Mouse (Mus musculus): ENCODE measurements around the gene Dqx1.
A peak's percentile ranks its signal among the peaks of the same experiment; 100 is the strongest.

Dqx1 gene

DNA sequence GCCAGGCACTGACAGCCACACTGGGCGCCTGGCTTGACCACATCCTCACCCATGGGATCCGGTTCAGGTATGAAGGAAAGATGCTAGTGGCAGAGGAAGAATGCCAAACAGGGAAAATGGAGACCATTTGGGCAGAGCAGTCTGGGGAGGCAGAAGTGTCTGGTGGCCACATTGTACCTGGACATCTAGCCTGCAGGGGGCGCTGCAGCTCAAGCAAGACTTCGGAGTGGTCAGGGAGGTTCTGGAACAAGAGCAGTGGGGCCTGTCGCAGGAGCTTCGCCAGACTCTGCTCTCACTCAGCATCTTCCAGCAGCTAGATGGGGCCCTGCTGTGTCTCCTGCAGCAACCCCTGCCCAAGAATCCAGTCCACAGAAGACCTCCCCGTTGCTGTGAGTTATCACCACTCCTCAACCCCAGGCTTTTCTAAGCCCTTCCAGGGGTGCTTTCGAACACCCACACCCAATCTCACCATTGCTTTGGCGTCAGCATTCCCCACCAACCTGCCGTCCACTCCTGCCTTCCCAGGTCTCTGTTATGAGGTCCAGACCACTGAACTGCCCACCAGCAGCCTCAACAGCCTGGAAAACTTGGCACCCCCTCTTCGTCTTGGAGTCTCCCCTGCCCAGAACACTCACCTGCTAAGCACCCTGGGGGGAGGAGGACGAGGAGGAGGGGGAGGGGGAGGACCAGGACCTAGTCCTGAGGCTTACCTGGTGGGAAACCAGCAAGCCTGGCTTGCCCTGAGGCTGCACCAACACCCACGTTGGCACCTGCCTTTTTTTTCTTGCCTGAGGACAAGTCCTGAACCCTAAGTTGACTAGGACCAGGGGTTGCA, 50.1 kb downstream of the Dqx1 start:
- peak; percentile 91 for DNase-seq (ENCODE audit: low read depth, low spot score)

DNA sequence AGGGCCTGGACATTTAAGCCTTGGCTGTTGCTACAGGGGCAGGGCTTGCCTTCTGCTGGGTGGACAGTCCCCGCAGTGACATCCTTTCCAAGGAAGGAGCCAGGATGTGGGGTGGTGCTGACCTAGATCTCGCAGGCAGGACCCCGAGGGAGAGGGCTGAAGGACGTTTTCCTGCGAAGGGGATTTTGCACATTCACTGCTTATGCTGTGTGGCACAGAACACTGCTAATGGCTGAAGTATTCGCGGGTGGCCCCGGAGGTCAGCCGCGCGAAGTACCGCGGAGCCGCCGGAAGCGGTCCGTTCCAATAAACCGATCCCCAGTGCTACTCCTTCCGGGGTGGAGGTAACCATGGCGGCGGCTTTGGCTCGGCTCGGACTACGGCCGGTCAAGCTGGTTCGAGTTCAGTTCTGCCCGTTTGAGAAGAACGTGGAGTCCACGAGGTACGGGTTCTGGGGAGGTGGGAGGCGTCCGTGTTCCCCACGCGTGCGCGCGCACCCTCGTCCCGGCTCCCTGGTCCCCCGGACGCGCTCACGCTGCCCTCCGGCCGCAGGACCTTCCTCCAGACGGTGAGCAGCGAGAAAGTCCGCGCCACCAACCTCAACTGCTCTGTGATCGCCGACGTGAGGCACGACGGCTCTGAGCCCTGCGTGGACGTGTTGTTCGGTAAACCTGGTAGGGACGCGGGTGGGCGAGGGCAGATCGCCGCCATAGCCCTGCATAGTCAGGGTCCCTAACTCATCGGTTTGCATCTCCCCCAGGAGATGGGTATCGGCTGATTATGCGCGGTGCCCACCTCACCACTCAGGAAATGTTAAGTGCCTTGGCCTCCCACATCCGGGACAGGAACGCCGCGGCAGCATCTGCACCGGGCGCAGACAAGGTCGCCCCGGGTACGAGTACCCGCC, 51.4 kb downstream of the Dqx1 start, which contains the start of gene Mrpl53:
Gene Mrpl53, plus strand, starts transcription at position 279 of the 907 bp plus-strand sequence.
- peak; percentile 82 for DNase-seq (ENCODE audit: low read depth, low spot score)

DNA sequence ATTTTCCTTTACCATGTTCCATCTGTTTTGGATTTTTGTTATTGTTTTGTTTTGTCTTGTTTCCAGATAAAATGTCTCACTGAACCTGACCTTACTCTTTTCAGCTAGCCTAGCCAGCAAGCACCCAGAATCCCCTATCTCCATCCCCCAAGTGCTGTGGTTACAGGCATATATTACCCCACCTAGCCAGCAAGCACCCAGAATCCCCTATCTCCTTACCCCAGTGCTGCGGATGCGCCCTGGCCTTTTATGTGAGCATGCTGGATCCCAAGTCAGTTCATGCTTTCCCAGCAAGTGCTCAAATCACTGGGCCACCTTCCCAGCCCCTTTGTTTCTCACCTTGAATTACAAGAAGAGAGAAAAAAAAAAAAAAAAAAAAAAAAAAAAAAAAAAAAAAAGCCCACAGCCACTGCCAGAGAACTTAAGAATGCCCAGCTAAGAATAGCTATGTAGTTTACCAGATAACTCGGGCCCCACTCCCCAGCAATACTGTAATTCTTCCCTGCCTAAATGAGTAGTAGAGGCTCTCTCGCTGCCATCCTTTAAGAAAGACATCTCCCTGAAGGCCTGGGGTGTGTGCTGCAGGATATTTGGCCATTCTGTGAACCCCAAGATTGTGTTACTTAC, 54.0 kb downstream of the Dqx1 start:
- DNase-seq (ENCODE audit: low read depth, low spot score): no peak

DNA sequence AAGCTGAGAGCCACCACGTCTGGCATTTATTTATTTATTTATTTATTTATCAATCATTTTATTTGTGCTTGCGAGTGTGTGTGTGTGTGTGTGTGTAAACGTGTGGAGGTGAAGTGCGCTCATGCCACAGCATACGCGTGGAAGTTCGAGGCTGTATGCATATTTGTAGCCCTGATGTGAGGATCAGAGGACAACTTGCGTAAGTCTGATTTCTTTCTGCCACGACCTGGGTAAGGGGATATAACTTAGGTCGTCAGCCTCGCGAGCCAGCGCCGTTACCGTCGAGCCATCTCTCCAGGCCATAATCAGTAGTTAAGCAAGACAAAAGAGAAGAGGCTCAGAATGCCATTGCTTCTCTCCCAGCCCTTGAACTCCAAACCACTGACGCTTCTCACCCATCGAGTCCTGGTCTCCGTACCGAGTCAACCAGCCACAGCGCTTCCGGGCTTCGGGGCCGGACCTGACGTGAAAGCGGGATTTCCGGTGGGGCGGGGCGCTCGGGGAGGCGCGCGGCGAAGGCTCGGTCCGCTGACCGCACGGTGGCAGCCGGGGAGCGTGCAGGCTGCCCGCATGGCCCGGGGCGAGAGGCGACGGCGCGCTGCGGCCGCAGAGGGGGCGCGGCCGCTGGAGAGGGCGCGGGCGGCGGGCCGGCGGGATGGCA, 57.5 kb downstream of the Dqx1 start, which contains the start of gene Mogs:
Gene Mogs, plus strand, starts transcription at position 486 of the 661 bp plus-strand sequence.
- DNase-seq (ENCODE audit: low read depth, low spot score): peak; percentile 94

DNA sequence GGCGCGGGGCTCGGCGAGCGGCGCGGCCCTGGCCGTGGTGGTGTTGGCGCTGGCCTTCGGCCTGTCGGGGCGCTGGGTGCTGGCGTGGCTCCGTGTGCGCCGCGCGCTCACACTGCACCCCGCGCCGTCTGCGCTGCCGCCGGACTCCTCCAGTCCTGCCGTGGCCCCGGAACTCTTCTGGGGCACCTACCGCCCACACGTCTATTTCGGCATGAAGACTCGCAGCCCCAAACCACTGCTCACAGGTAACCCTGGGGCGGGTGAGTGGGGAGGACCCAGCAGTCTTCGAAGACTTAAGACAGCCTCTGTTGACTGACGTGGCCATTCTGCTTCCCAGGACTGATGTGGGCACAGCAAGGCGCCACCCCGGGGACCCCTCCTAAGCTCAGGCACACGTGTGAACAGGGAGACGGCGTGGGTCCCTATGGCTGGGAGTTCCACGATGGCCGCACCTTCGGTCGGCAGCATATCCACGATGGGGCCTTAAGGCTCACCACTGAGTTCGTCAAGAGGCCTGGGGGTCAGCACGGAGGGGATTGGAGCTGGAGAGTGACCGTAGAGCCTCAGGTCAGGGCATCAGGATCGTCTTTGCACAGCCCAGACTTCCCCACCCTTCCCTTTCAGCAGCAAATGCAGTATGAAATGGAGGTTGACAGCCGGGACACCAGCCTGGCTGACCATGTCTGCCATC, 58.2 kb downstream of the Dqx1 start:
- DNase-seq (ENCODE audit: low read depth, low spot score): no peak

DNA sequence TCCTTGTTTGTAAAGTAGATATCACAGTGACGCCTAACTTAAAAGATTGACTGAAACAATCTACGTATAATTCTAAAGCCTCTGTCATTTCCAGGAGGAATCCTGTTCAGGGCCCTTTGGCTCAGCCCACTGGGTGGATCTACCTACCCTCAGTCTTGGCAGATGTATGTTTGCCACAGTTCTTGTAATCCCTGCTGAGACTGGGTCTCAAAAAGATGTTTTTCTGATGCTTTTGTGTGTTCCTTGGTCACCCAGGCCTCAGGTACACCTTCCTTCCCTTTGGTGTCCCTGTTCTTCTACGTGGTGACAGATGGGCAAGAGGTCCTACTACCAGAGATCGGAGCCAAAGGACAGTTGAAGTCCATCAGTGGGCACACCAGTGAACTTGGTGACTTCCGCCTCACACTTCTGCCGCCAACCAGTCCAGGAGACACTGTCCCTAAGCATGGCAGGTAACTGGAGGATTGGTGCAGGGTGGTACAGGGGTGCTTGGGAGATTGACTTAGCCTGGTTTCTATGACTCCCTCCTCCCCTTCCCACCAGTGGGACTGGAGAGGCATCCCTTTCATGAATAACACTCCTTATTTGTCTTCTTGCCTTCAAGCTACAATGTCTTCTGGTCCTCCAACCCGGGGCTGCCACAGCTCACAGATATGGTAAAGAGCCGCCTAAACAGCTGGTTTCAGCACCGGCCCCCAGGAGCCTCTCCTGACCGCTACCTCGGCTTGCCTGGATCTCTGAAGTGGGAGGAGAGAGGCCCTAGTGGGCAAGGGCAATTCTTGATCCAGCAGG, 58.9 kb downstream of the Dqx1 start:
- no peak for DNase-seq (ENCODE audit: low read depth, low spot score)

All from 3T3-L1 (cell line).